Mouse (Mus musculus) testis, postnatal 10 days (tissue): ENCODE results near the gene Pparg.

Experiments used
- DNase-seq: peaks from one replicate; pipeline ENCODE4 v3.0.0; 2021; ENCODE audit warnings: low spot score

The Pparg gene

DNA sequence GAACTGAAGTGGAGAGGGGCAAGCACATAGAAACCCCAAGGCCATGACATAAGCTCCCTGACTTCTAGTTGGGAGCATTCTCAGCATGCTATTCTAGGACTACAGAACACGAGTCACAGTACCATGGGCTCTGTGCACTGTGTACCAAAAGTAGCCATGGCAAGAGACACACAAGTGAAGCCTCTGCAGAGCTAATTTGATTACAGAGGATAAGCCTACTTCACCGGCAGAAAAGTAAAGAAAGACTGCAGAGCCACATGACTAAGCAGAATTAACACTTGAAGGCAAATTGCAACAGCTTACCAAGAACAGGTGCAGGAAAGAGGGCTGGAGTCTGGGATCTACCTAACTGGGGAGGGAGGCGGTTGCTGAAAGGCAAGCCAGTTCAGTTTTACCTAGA, 103.9 kb downstream of the Pparg start:
- DNase-seq: no peak

DNA sequence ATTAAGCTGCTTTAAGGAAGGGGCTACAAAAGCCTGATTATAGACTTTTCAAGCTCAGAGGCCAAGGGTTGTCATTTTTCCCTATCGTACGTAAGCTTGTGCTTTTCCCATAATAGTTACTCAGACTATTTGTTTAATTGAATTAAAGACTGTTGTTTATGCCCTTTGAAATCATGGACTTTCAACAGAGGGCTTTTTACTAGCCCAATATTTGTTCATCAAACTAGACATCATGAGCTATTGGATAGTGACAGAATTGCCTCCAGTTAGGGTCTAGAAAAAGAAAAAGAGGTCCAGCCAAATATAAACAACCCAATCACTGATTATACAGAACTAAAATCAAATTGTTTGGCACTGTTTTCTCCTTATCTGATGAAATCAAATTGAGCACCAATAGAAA, 104.7 kb downstream of the Pparg start:
- DNase-seq: no peak

DNA sequence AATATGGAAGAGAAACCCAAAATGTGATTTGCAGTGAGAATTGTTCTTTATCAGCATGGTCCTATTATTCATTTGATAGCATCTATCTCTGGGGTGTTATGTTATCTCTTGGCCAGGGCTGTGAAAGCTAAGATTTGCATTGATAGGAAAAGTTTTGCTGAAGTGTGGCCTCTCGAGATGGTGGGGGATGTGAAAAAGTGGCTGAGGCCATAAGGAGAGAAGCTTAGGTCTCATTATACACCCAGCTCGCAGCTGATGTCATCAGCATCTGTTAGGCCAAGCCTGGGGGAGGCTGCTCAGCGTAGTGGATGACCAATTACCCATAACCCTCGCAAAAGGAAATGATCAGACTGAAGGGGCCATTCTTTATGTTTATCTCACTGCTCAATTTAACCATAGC, 105.1 kb downstream of the Pparg start:
- DNase-seq: no peak

DNA sequence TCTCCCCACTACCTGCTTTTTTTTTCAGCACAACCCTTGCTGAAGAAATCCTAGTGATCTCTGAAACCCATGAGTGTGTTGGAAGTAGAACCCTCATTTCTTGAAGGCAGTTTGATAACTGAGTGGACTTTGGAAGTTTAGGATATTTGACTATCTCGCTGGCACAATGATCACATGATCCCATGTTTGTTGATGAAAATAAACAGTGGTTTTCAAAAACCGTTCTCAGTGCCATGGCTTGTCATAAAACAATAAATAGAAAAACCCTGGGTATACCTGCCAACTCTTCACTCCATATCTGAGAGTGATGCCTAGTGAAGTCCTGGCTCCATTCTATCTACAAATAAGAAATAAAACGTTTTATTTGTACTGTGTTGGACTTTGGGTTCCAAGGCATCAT, 105.8 kb downstream of the Pparg start:
- DNase-seq: no peak

DNA sequence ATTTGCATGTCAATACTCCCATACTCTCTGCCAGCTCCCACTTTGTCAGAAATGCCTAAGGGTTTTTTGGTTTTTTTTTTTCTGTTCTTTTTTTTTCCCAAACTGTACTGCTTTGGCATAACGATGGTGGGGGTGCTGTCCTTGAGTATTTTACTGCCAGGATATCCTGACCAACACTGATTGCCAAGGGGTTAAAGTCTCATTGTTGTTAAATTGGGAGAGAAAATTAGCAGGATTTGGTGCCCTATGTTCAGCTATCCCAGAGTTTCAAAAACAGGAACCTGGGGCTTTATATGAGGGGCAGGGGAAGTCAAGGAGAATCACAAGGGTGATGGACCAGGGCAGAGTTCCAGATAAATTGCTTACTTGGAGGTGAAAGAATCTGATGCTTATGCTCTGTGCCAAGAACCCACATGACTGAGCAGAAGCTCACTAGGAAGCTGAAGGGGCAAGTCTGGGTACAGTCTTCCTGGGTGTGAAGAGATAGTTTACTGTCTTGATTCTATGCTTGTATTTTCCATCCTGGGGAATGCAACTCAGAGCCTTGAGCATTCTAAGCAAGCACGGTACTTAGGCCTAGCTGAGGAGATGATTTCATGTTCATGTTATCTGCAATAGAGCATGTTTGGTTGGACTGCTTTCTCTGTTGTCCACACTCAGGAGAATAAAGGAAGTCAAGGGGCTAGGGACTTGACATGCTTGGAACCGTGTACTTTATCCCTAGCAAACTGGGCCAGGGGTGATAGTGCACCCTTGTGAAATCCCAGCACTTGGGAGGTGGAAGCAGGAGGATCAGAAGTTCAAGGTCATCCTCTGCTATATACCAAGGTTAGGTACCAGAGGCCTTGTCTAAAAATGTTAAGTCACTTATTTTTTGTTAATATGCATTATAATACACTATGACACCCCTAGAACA, 109.2 kb downstream of the Pparg start:
- DNase-seq: no peak

DNA sequence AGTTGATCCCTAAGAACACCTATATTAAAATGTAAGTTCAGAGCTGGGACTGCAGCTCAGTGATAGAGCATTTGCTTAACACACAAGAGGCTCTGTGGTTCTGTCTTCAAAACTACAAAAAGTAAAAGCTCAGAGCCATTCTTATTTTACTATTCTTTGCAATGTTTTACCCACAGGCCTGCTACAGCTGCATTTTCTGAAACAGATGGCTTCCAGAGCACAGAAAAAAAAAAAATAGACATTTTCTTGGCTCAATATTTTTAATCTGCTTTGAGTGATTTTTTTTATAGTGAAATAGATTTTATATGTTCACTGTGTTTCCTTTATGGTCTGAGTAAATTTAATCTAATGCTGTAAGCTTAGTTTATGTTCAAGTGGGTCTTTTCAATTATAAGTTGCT, 111.2 kb downstream of the Pparg start:
- no peak for DNase-seq

DNA sequence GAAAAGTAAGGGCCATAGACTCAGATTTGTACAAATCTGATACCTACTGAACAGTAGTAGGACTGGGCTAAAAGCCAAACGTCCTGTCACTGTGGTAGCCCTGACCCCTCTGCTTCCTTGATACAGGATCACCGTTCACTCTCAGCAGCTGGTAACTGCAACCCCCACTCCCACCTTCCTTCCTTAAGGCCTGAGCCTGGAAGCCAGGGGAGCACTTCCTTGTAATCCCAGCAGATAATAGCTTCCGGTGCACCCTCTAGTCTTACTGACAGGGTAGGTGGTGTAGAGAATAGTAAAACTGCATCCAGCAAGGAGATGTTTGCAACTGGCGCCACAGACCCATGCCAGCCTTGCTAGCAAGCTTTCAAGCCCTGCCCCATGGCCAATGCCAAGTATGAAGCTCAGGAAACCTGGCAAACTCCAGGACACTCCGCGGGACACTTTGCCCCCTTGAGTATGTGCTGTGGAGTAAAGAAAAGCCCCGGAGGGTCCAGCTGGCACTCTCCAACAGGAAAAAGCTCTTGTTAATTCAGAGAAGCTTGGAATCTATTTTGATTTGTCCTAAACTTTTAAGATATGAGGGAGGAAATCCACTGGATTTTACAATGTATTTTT, 116.4 kb downstream of the Pparg start:
- no peak for DNase-seq

DNA sequence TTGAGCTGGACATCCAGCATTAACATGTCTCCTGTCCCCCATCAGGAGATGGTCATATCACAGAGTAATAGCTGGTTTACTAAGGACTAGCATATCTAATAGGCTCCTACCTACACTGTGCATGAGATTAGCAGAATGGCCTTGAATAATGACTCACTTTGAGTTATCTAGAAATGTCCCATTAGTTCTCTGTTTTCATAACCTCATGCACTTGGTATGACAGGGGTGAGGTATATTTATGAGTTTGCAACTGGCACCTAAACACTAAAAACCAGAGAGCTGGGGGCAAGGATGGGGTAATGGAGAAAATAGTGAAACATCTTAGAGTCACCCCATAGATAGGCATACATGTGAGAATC, 119.2 kb downstream of the Pparg start:
- DNase-seq: no peak

DNA sequence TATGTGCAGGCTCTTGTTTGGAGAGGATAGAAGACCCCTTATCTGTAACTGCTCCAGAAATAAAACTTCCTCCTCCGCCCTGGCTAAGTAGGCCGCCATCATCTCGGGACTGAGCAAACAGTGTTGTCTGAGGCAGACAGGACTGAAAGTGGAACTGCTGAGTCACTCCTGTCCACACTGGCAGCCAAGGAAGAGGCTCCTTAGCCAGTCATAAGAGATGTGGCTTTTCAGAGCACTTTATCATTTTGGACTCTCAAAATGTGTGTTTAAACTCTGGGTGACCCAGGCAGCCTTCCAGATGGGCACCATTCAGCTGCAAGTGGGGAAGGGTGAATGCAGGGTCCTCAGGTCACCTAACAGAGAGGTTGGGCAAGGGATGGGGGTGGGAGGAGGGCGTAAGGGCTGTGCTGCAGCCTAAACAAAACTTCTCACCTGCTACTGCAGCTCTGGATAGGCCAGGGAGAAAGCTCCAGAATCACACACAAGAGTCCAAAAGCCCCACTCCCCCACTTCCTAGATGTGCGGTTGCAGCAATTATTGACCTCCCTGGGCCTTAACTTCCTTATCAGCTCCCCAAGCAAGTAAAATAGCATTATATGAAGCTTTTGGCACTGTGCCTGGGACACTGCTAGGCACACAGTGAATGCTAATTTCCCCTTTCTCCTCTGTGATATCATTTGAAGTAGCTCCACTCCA, 119.7 kb downstream of the Pparg start:
- no peak for DNase-seq

DNA sequence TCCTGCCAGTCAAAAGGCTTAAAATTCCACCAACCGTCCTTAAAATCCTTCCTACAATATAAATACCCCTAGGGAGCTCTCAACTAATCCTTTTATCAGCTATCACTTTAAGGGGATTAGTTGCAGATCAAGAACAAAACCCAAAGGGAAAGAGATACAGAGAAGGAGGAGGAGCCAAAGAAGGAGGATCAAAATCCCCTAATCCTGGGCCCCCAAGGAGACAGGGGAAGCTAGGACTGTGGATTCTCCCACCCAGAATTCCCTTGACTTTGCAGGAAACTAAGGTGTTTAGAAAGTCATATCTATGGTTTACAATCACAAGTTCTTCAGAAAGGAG, 120.2 kb downstream of the Pparg start:
- DNase-seq: no peak

DNA sequence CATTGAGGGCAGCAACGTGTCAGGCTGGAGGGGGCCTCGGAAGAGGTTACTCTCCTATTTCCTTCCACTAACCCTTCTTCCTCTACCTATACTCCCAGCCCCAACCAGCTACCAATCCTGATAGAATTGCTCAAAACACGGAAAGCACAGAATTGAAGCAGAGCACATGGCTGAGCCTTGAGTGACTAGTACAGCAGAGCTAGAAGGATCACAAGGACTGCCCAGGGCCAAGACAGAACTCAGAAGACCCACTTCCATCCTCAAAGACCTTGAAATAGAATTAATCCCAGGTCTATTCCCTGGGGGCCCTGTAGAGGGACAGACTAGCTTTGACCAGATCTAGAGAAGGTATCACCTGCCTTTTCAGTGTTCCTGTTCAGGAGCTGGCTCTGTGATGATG, 120.9 kb downstream of the Pparg start:
- no peak for DNase-seq

DNA sequence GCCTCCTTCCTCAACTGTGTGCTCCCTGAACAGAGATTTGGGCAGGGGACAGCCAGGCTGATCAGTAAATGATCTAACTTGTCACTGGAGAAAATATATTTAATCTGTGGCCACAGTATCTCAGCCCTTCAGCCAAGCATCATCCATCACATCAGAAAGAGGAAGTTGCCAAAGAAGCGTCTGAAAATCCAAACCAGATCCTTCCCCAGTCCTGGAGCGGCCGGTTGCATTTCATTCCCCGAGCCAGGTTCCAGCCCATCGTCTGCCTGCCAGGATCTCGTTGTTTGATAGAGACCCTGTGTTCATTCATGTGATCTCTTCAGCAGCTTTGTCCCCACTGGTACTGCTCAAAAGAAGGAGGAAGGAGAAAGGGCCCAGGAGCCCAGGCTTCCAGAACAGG, 124.9 kb downstream of the Pparg start:
- DNase-seq: no peak

DNA sequence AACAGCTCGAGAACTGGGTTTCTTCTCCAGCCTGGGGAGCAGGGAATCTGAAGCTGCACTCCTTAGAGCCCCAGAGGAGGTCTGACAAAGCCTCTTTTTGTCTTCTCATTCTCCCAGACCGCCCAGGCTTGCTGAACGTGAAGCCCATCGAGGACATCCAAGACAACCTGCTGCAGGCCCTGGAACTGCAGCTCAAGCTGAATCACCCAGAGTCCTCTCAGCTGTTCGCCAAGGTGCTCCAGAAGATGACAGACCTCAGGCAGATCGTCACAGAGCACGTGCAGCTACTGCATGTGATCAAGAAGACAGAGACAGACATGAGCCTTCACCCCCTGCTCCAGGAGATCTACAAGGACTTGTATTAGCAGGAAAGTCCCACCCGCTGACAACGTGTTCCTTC, 129.1 kb downstream of the Pparg start:
- no peak for DNase-seq

DNA sequence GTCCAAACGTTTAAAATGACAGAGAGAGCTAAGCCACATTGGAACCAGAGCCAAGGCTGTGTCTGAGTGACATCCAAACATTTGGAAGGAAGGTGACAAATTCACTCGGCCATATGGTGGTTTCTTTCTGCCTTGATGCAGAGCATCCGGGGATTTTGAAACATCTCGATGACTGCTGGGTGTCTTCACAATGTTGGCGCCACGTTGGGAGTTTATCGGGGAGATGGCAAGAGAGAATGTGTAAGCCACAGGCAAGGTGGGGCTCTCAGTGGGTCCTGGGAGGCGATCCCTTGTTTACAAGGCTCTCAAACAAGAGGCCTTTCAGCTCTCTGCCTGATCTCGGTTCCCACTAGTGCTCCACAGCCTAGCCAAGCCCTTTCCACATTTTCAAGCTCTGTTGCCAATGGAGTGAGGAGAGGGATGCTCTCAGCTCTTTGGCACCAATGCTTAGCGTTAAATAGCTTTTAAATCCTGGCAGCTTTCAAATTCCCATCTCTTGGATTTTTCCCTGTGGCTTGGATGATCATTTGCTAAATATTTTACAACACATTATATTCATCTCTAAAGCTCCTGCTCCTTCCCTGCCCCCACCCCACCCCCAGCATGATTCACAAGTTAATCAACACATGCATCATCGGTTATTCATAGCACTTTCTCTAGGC, 132.3 kb downstream of the Pparg start:
- DNase-seq: no peak

DNA sequence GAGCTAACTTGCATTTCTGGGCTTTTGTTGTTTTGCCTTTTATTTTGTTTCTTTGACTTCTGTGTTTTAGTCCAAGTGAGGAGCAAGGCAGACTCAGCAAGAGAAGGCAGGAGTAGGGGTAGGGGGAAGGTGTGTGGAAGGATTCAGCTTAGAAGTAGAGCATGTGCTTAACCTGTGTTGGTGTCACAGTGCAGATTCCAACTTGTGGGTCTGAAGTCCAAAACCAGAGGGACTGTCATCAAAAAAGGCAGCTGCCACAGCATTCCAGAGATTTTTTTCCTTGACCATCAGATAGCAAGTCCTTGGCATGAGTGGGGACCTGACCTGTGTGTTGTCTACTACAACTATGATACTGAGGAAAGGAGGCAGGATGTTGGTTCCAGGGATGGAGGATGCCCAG, 133.1 kb downstream of the Pparg start:
- no peak for DNase-seq

DNA sequence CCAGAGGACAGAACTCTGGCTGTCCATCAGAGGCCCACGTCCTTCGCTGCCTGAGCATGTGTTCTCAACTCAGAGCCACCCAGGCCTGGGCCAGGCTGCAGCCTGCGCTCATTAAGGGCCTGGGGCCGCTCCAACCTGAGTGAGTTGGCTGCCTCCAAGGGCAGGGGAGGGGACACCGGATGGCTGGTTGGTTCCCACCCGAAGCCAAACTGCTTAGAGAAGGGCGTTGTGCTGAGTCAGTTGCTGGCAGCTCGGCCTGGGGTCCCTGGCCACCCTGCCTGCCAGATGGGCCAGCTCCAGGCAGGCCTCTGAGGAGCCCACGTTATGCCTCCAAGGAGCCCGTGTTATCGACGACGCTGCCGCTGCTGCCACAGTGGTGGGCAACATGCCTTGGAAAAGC, 138.8 kb downstream of the Pparg start:
- peak; percentile 70 for DNase-seq

DNA sequence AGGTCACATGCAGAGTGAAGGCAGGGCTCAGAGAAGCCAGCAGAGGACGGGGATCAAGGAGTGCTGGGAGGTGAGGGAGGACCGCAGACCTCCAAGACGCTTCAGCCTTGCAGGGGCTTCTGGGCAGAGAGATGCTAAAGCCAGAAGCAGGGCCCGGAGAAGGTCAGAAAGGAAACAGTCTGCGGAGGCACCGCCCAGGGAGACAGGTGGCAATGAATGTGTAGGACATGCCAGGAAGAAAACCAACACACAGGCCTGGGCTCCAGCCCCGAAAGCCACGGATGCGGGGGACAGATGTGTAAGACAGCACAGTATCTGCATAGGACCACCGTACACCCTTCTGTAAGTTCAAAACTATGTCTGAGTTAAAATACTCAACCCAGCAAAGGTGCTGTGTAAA, 139.5 kb downstream of the Pparg start:
- no peak for DNase-seq

DNA sequence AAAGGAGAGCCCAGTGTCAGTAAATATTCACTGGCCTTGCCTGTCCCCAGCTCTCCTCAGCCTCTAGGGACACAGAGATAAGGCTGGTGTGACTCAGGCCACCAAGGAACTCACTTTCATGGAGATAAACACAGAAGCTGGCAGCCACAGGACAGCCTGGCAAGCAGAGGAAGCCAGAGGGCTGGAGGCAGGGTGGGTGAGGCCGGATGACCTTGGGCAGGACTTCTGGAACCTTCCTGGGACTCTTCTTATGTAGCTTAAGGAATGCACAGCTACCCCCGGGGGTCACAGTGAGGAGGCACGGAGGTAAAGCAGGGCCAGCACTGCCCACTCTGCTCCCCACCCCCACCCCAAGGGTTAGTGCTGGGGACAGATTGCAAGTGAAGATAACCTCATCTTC, 140.4 kb downstream of the Pparg start:
- no peak for DNase-seq

DNA sequence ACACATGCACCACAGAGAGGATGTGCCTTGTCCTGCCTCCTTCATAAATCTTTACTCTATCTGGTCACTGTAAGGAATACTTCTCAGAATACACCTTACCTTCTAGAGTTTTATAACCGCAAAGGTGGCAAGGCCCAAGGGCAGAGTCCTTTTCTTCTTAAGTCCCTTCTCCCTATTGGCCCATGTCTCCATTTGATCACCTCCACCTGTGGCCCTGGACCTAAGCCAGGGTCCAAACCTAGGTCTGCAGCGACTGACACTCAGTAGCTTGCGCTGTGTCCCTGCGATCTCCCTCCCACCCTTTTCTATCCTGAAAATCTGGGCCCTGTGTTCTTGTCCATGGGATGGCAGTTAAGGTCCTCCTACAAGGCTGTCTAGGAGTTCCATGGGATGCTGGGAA, 142.3 kb downstream of the Pparg start:
- DNase-seq: no peak

DNA sequence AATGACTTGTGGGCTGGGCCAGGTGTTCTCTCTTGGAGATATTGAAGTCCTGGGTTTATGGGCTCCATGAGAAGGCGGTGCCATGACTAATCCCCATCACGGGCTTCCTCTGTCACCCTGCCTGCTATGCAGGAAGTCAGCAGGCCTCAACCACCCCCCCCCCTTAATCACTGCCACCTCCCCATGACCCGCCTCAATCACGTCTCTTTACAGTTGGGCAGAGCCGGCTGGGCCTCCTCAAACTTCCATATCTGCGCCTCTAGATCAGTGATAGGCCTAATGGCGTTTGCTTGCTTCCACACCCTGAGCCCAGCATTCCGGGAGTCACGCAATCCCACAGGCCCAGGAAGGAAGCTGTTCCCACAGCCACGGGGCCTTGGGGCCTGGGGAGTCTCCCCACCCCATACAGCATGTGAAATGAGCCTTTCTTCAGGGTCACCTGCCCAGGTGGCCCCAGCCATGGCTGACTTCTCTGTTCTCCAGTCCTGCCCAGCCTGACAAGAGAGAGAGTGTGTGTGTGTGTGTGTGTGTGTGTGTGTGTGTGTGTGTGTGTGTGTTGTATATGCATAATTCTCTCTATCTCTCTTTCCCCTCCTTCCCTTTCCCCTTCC, 142.9 kb downstream of the Pparg start:
- no peak for DNase-seq

DNA sequence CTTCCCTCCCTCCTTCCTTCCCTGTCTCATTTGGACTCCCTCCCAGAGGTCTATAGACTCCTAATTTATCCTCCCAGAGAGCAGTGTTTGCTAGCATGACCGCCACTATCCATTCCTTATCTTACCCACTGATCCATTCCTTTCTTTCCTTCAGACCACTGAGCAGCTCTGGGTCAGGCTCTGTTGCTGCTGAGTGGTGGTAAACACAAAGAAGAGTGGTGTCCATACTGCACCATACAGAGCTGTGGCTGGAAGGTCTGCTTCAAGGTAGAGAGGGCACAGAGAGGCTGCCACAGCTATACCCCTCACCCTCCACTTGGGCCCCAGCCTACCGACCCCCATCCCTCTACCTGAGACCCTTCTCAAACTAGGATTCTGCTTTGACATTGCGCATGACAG, 143.4 kb downstream of the Pparg start:
- no peak for DNase-seq

DNA sequence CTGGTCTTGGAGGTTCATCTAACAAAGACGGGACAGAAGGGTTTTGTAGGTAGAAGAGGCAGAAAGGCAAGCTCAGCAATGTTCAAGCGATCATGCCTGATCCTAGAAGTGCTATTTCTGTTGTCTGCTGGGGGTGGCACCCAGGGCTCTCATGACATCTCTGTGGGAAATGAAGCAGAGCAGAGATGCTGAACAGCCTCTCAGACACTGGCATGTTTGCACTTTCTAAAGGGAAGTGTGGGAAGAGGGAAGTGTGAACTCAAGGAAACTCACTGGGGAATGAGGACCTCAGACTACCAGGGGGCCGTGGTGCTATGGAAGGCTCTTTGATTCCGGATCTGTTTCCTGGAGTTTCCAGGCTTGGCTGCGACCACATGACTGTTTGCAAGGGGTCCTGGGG, 144.2 kb downstream of the Pparg start:
- DNase-seq: no peak

DNA sequence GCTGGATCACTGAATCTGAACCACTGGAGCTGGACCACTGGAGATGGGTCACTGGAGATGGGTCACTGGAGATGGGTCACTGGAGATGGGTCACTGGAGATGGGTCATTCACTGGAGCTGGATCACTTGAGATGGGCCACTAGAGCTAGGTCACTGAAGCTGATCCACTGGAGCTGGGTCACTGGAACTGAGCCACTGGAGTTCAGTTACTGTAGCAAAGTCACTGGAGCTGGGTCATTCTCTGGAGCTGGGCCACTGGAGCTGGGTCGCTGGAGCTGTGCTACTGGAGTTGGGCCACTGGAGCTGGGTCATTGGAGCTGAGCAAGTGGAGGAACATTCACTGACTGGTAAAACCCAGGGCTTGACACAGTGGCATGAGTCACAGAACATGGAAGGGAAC, 145.7 kb downstream of the Pparg start:
- DNase-seq: no peak
